Mouse (Mus musculus): ENCODE results near the gene Miga2.

DNA sequence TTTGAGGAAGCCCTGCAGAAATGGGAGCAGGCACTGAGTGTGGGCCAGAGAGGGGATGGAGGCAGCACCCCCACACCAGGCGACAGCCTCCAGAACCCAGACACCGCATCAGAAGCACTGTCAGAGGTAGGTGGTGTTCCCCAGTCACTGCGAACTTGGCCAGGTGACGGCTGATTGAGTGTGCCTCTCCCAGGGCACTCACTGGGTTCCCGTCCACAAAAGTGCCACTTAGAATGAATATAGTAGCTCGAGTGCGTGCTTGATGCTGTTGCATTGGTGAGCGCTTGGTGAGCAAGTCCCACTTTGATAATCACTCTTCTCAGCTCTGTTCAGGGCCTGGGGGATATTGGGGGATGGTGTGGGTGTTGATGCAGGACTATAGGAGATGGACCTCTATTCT, 7.5 kb downstream of the Miga2 start:
- TF ChIP-seq CTCF (IDR thresholded peaks at IDR 0.05; ENCODE audit: low read depth) (no peak), EP300 (IDR thresholded peaks at IDR 0.05; ENCODE audit: low read depth) (no peak)

Data from liver, postnatal 0 days (tissue).